Mouse (Mus musculus): ENCODE results near the gene Zfp60. TPM values are rescaled to one million over a fixed set of nuclear protein-coding genes. Genes with fewer than 3 reads are reported as not detected.
A peak's percentile ranks its signal among the peaks of the same experiment; 100 is the strongest.
"Not testable (repeated sequence)": the region's sequence is repeated elsewhere in the genome, so short reads cannot be mapped to it uniquely, and the experiment has no call there.

Zfp60 gene
- polyA plus RNA-seq, 1 experiment from 2014 or later, result 133 TPM

DNA sequence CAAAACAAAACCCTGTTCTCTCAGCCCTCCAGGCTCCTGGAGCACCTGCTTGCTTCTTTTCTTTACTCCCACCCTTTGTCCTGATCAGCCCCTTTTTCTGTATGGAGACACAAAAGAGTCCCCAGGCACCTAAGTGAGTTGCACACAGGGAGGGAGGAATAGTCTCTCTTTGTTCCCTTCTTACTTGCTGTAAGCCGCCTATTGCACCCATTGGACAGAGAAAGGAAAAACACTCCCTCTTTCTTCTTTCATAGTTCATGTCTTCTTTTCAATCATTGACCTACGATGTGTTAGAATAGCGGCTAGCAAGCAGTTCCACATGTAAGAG is 25.8 kb downstream of the Zfp60 start:
- WGBS, result 6% methylated on average over 3 of the region's 3 CpGs
- Histone ChIP-seq H3K4me2 (ENCODE audit: low read length) (no peak overlapping the region), H3K36me3 (ENCODE audit: control insufficient read depth, insufficient read depth) (peaks cover 9% of the 10 kb centered on the region; the same call in 1 of the 2 replicates), H3K27ac (ENCODE audit: low read length) (peak overlapping the region; percentile 61; the same call in 1 of the 2 replicates), H3K9me3 (ENCODE audit: control insufficient read depth, low read length) (no peaks in the 10 kb centered on the region), H3K4me1 (replicated peaks; ENCODE audit: control insufficient read depth, insufficient read depth, low read length) (peaks cover 11% of the 10 kb centered on the region), H3K27me3 (replicated peaks; ENCODE audit: control insufficient read depth, insufficient read depth, low read length) (no peaks in the 10 kb centered on the region), H3K4me3 (replicated peaks; ENCODE audit: low read length) (no peak overlapping the region), H3K9ac (replicated peaks; ENCODE audit: low read depth, low read length) (no peak overlapping the region)
- ATAC-seq, result 0 out of 2 replicates have a peak, but pooled peaks have one; percentile 36

GRCm38 (mm10) chr7:27765176-27765886 is 34.1 kb downstream of the Zfp60 start:
- no peaks in the 10 kb centered on the region for H3K27me3 ChIP-seq (replicated peaks; ENCODE audit: control insufficient read depth, insufficient read depth, low read length)
- peaks cover 6% of the 10 kb centered on the region; the same call in 1 of the 2 replicates for H3K4me1 ChIP-seq (replicated peaks; ENCODE audit: control insufficient read depth, insufficient read depth, low read length)
- peak overlapping the region; percentile 36 for H3K4me3 ChIP-seq (replicated peaks; ENCODE audit: low read length)
- H3K9me3 ChIP-seq (ENCODE audit: control insufficient read depth, low read length), result no peaks in the 10 kb centered on the region
- ATAC-seq, result no peak
- WGBS, result 17% methylated on average over 17 of the region's 17 CpGs
- H3K9ac ChIP-seq (replicated peaks; ENCODE audit: low read depth, low read length), result peak overlapping the region; percentile 35; the same call in 1 of the 2 replicates
- H3K36me3 ChIP-seq (ENCODE audit: control insufficient read depth, insufficient read depth), result no peaks in the 10 kb centered on the region
- H3K4me2 ChIP-seq (ENCODE audit: low read length), result peak overlapping the region; percentile 53
- no peak overlapping the region for H3K27ac ChIP-seq (ENCODE audit: low read length)

DNA sequence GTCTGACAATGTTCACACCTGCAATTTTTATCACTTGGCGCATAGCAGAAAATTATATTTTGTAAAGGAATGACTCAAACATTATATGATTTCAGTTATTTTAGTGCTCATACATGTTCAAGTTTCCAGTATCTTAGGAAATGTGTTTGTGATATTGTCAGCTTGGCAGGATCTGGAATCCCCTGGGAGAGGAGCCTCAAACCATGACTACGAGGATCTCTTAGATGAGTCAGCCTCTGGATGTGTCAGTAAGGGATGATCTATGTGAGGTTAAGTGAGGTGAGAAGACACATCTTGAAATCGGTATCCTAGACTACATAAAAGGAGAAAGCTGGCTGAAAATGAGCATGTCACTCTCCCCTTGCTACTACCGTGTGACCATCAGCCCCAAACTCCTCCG is 58.1 kb downstream of the Zfp60 start:
- Histone ChIP-seq H3K4me1 (replicated peaks; ENCODE audit: control insufficient read depth, insufficient read depth, low read length) (no peaks in the 10 kb centered on the region), H3K4me2 (ENCODE audit: low read length) (no peak overlapping the region), H3K27me3 (replicated peaks; ENCODE audit: control insufficient read depth, insufficient read depth, low read length) (no peaks in the 10 kb centered on the region), H3K9me3 (ENCODE audit: control insufficient read depth, low read length) (peaks cover 7% of the 10 kb centered on the region), H3K4me3 (replicated peaks; ENCODE audit: low read length) (no peak overlapping the region), H3K9ac (replicated peaks; ENCODE audit: low read depth, low read length) (no peak overlapping the region), H3K36me3 (ENCODE audit: control insufficient read depth, insufficient read depth) (no peaks in the 10 kb centered on the region), H3K27ac (ENCODE audit: low read length) (no peak overlapping the region)
- no peak for ATAC-seq
- WGBS, result 90% methylated on average over 5 of the region's 5 CpGs

- H3K27ac ChIP-seq (ENCODE audit: low read length); H3K9me3 ChIP-seq (ENCODE audit: control insufficient read depth, low read length); H3K27me3 ChIP-seq (replicated peaks; ENCODE audit: control insufficient read depth, insufficient read depth, low read length); H3K4me2 ChIP-seq (ENCODE audit: low read length); H3K36me3 ChIP-seq (ENCODE audit: control insufficient read depth, insufficient read depth); H3K4me1 ChIP-seq (replicated peaks; ENCODE audit: control insufficient read depth, insufficient read depth, low read length); ATAC-seq; H3K9ac ChIP-seq (replicated peaks; ENCODE audit: low read depth, low read length); H3K4me3 ChIP-seq (replicated peaks; ENCODE audit: low read length): not testable (repeated sequence)
- 30% methylated on average over 2 of the region's 3 CpGs for WGBS
Observed at GRCm38 (mm10) chr7:27793865-27794264, 62.7 kb downstream of the Zfp60 start.

- Histone ChIP-seq H3K9ac (replicated peaks; ENCODE audit: low read depth, low read length) (no peak overlapping the region), H3K36me3 (ENCODE audit: control insufficient read depth, insufficient read depth) (no peaks in the 10 kb centered on the region), H3K4me1 (replicated peaks; ENCODE audit: control insufficient read depth, insufficient read depth, low read length) (peaks cover 6% of the 10 kb centered on the region; the same call in 1 of the 2 replicates), H3K27ac (ENCODE audit: low read length) (no peak overlapping the region), H3K27me3 (replicated peaks; ENCODE audit: control insufficient read depth, insufficient read depth, low read length) (no peaks in the 10 kb centered on the region), H3K4me3 (replicated peaks; ENCODE audit: low read length) (no peak overlapping the region), H3K9me3 (ENCODE audit: control insufficient read depth, low read length) (no peaks in the 10 kb centered on the region), H3K4me2 (ENCODE audit: low read length) (no peak overlapping the region)
- no peak for ATAC-seq
Observed at GRCm38 (mm10) chr7:27794566-27794965, 63.4 kb downstream of the Zfp60 start.

DNA sequence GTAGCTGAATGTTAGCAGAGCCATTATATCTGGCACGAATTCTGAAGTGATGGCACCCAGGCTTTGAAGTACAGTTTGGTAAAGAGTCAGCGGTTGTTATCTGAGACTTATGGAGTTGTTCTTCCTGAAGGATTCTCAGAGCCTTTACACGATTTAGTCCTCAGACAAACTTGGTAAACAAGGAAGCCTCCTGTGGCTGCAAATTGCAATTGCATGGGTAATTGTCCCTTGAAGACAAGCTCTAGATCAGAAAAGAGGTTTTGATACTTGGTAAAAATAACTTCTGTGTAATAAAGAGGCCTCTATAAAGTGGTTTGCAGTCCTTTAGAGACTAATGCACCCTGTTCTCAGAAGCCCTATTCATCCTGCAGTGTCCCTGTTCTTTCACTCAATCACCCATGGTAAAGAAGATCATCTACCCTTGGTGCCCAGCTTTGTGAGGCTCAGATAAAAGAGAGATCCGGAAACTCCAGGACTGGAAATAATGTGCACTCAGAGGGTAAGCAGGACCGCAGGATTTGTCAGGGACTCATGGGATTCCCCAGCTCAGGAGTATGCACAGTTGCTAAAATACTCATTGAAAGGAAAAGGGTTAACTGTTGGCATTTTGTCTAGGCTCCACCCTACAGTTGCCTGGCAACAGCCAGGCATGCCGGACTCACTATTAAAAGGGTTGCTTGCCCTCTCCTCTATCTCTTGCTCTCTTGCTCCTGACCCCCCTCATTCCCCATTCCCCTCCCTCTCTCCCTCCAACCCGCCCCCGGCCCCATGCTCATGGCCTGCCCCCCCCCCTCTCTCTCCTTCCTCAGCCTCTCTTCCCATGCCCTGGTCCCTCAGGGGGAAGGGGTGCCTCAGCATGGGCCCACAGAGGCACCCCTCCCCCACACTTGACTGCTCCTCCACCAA is 67.0 kb downstream of the Zfp60 start:
- H3K4me1 ChIP-seq (replicated peaks; ENCODE audit: control insufficient read depth, insufficient read depth, low read length), result peaks cover 6% of the 10 kb centered on the region; the same call in 1 of the 2 replicates
- WGBS, result 16% methylated on average over 8 of the region's 8 CpGs
- peak overlapping the region; percentile 23; the same call in 1 of the 2 replicates for H3K27ac ChIP-seq (ENCODE audit: low read length)
- peak; percentile 58 for ATAC-seq
- H3K9me3 ChIP-seq (ENCODE audit: control insufficient read depth, low read length), result no peaks in the 10 kb centered on the region
- no peak overlapping the region for H3K4me3 ChIP-seq (replicated peaks; ENCODE audit: low read length)
- H3K36me3 ChIP-seq (ENCODE audit: control insufficient read depth, insufficient read depth), result no peaks in the 10 kb centered on the region
- H3K27me3 ChIP-seq (replicated peaks; ENCODE audit: control insufficient read depth, insufficient read depth, low read length), result no peaks in the 10 kb centered on the region
- no peak overlapping the region for H3K4me2 ChIP-seq (ENCODE audit: low read length)
- no peak overlapping the region for H3K9ac ChIP-seq (replicated peaks; ENCODE audit: low read depth, low read length)

- no peak for ATAC-seq
- H3K9ac ChIP-seq (replicated peaks; ENCODE audit: low read depth, low read length), result no peak overlapping the region
- no peak overlapping the region for H3K4me2 ChIP-seq (ENCODE audit: low read length)
- H3K27ac ChIP-seq (ENCODE audit: low read length), result no peak overlapping the region
- no peak overlapping the region for H3K4me3 ChIP-seq (replicated peaks; ENCODE audit: low read length)
- 50% methylated on average over 2 of the region's 2 CpGs for WGBS
- H3K4me1 ChIP-seq (replicated peaks; ENCODE audit: control insufficient read depth, insufficient read depth, low read length), result peaks cover 15% of the 10 kb centered on the region
- no peaks in the 10 kb centered on the region for H3K9me3 ChIP-seq (ENCODE audit: control insufficient read depth, low read length)
- H3K36me3 ChIP-seq (ENCODE audit: control insufficient read depth, insufficient read depth), result no peaks in the 10 kb centered on the region
- no peaks in the 10 kb centered on the region for H3K27me3 ChIP-seq (replicated peaks; ENCODE audit: control insufficient read depth, insufficient read depth, low read length)
Observed at GRCm38 (mm10) chr7:27801137-27801536, 69.9 kb downstream of the Zfp60 start.

DNA sequence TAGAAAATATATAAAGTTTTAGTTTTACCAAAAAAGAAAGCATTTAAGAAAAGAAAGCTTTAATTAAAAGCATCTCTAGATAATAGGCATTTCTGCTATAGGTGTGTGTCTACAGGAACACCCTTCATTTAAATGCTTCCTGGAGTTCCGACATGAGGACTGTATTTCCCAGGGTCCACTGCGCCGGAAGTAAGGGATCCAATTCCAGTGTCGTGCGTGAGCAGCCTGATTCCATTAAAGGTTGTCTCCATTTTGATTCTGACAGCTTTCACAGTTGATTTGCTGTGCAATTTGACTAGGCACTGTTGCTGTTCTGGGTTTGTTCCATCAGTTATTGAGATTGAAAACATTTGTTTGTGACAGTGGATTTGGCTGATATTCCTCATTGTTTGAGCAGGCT is 71.8 kb downstream of the Zfp60 start:
- peaks cover 15% of the 10 kb centered on the region for H3K4me1 ChIP-seq (replicated peaks; ENCODE audit: control insufficient read depth, insufficient read depth, low read length)
- no peak overlapping the region for H3K27ac ChIP-seq (ENCODE audit: low read length)
- H3K9me3 ChIP-seq (ENCODE audit: control insufficient read depth, low read length), result no peaks in the 10 kb centered on the region
- H3K4me3 ChIP-seq (replicated peaks; ENCODE audit: low read length), result no peak overlapping the region
- no peak for ATAC-seq
- 68% methylated on average over 5 of the region's 5 CpGs for WGBS
- H3K4me2 ChIP-seq (ENCODE audit: low read length), result no peak overlapping the region
- H3K36me3 ChIP-seq (ENCODE audit: control insufficient read depth, insufficient read depth), result no peaks in the 10 kb centered on the region
- H3K9ac ChIP-seq (replicated peaks; ENCODE audit: low read depth, low read length), result no peak overlapping the region
- H3K27me3 ChIP-seq (replicated peaks; ENCODE audit: control insufficient read depth, insufficient read depth, low read length), result no peaks in the 10 kb centered on the region
